Mouse (Mus musculus): ENCODE results near the gene Bbs9. TPM values are rescaled to one million over a fixed set of nuclear protein-coding genes. Genes with fewer than 3 reads are reported as not detected.

The Bbs9 gene
- polyA plus RNA-seq, 1 experiment from 2014 or later: 5.8 TPM

GRCm38 (mm10) chr9:22486211-22486610 lies 10.7 kb downstream of the Bbs9 start:
- Histone ChIP-seq H3K9ac (ENCODE audit: low read length) (no peak overlapping the region), H3K27ac (replicated peaks) (no peak overlapping the region), H3K4me3 (ENCODE audit: low read depth, low read length) (no peak overlapping the region), H3K4me2 (replicated peaks; ENCODE audit: low read depth) (no peak overlapping the region), H3K27me3 (ENCODE audit: control insufficient read depth, insufficient read depth, low read length) (no peaks in the 10 kb centered on the region), H3K36me3 (ENCODE audit: control insufficient read depth, insufficient read depth, low read length) (no peaks in the 10 kb centered on the region), H3K9me3 (ENCODE audit: control insufficient read depth, low read length) (no peaks in the 10 kb centered on the region), H3K4me1 (replicated peaks; ENCODE audit: control insufficient read depth, insufficient read depth) (no peaks in the 10 kb centered on the region)
- no peak for DNase-seq (ENCODE audit: low spot score)
- TF ChIP-seq CTCF (IDR thresholded peaks at IDR 0.05; ENCODE audit: low read depth) (no peak), EP300 (optimal IDR thresholded peaks at IDR 0.05) (no peak)
- no peak for ATAC-seq (ENCODE audit: low FRiP score, low TSS enrichment)
- 80% methylated on average over 7 of the region's 7 CpGs for WGBS

GRCm38 (mm10) chr9:22488963-22489362 lies 13.4 kb downstream of the Bbs9 start:
- no peak for TF ChIP-seq CTCF (IDR thresholded peaks at IDR 0.05; ENCODE audit: low read depth)
- no peak for TF ChIP-seq EP300 (optimal IDR thresholded peaks at IDR 0.05)
- no peaks in the 10 kb centered on the region for H3K4me1 ChIP-seq (replicated peaks; ENCODE audit: control insufficient read depth, insufficient read depth)
- WGBS: 50% methylated on average over 9 of the region's 9 CpGs
- no peak overlapping the region for H3K27ac ChIP-seq (replicated peaks)
- H3K36me3 ChIP-seq (ENCODE audit: control insufficient read depth, insufficient read depth, low read length): no peaks in the 10 kb centered on the region
- no peak for ATAC-seq (ENCODE audit: low FRiP score, low TSS enrichment)
- no peaks in the 10 kb centered on the region for H3K27me3 ChIP-seq (ENCODE audit: control insufficient read depth, insufficient read depth, low read length)
- no peak overlapping the region for H3K4me2 ChIP-seq (replicated peaks; ENCODE audit: low read depth)
- H3K9me3 ChIP-seq (ENCODE audit: control insufficient read depth, low read length): no peaks in the 10 kb centered on the region
- DNase-seq (ENCODE audit: low spot score): peak; percentile 26
- H3K9ac ChIP-seq (ENCODE audit: low read length): no peak overlapping the region
- no peak overlapping the region for H3K4me3 ChIP-seq (ENCODE audit: low read depth, low read length)

GRCm38 (mm10) chr9:22494203-22494807 lies 18.8 kb downstream of the Bbs9 start:
- Histone ChIP-seq H3K4me1 (replicated peaks; ENCODE audit: control insufficient read depth, insufficient read depth) (no peaks in the 10 kb centered on the region), H3K9ac (ENCODE audit: low read length) (no peak overlapping the region), H3K4me3 (ENCODE audit: low read depth, low read length) (no peak overlapping the region), H3K9me3 (ENCODE audit: control insufficient read depth, low read length) (no peaks in the 10 kb centered on the region), H3K27me3 (ENCODE audit: control insufficient read depth, insufficient read depth, low read length) (no peaks in the 10 kb centered on the region), H3K36me3 (ENCODE audit: control insufficient read depth, insufficient read depth, low read length) (no peaks in the 10 kb centered on the region), H3K27ac (replicated peaks) (no peak overlapping the region), H3K4me2 (replicated peaks; ENCODE audit: low read depth) (no peak overlapping the region)
- DNase-seq (ENCODE audit: low spot score) (no peak), ATAC-seq (ENCODE audit: low FRiP score, low TSS enrichment) (no peak)
- TF ChIP-seq EP300 (optimal IDR thresholded peaks at IDR 0.05) (no peak), CTCF (IDR thresholded peaks at IDR 0.05; ENCODE audit: low read depth) (peak; percentile 12; the same call in 1 of the 2 replicates)
- WGBS: 87% methylated on average over 9 of the region's 9 CpGs

- no peaks in the 10 kb centered on the region for H3K4me1 ChIP-seq (replicated peaks; ENCODE audit: control insufficient read depth, insufficient read depth)
- no peak overlapping the region for H3K4me3 ChIP-seq (ENCODE audit: low read depth, low read length)
- 90% methylated on average over 2 of the region's 2 CpGs for WGBS
- no peaks in the 10 kb centered on the region for H3K36me3 ChIP-seq (ENCODE audit: control insufficient read depth, insufficient read depth, low read length)
- H3K4me2 ChIP-seq (replicated peaks; ENCODE audit: low read depth): no peak overlapping the region
- no peaks in the 10 kb centered on the region for H3K9me3 ChIP-seq (ENCODE audit: control insufficient read depth, low read length)
- no peak for DNase-seq (ENCODE audit: low spot score)
- no peak for ATAC-seq (ENCODE audit: low FRiP score, low TSS enrichment)
- H3K27ac ChIP-seq (replicated peaks): no peak overlapping the region
- TF ChIP-seq CTCF (IDR thresholded peaks at IDR 0.05; ENCODE audit: low read depth): peak; percentile 34; the same call in 1 of the 2 replicates
- no peak for TF ChIP-seq EP300 (optimal IDR thresholded peaks at IDR 0.05)
- H3K9ac ChIP-seq (ENCODE audit: low read length): no peak overlapping the region
- H3K27me3 ChIP-seq (ENCODE audit: control insufficient read depth, insufficient read depth, low read length): no peaks in the 10 kb centered on the region
Observed at GRCm38 (mm10) chr9:22495133-22495532, 19.6 kb downstream of the Bbs9 start.

- Histone ChIP-seq H3K4me1 (replicated peaks; ENCODE audit: control insufficient read depth, insufficient read depth) (no peaks in the 10 kb centered on the region), H3K4me2 (replicated peaks; ENCODE audit: low read depth) (no peak overlapping the region), H3K9me3 (ENCODE audit: control insufficient read depth, low read length) (no peaks in the 10 kb centered on the region), H3K9ac (ENCODE audit: low read length) (no peak overlapping the region), H3K27ac (replicated peaks) (no peak overlapping the region), H3K4me3 (ENCODE audit: low read depth, low read length) (no peak overlapping the region), H3K27me3 (ENCODE audit: control insufficient read depth, insufficient read depth, low read length) (no peaks in the 10 kb centered on the region), H3K36me3 (ENCODE audit: control insufficient read depth, insufficient read depth, low read length) (no peaks in the 10 kb centered on the region)
- WGBS: 62% methylated on average over 6 of the region's 6 CpGs
- DNase-seq (ENCODE audit: low spot score): no peak
- no peak for TF ChIP-seq CTCF (IDR thresholded peaks at IDR 0.05; ENCODE audit: low read depth)
- ATAC-seq (ENCODE audit: low FRiP score, low TSS enrichment): no peak
Observed at GRCm38 (mm10) chr9:22497021-22497767, 21.7 kb downstream of the Bbs9 start.

- H3K4me2 ChIP-seq (replicated peaks; ENCODE audit: low read depth): no peak overlapping the region
- no peak for TF ChIP-seq CTCF (IDR thresholded peaks at IDR 0.05; ENCODE audit: low read depth)
- no peak for TF ChIP-seq EP300 (optimal IDR thresholded peaks at IDR 0.05)
- H3K9ac ChIP-seq (ENCODE audit: low read length): no peak overlapping the region
- no peaks in the 10 kb centered on the region for H3K9me3 ChIP-seq (ENCODE audit: control insufficient read depth, low read length)
- no peaks in the 10 kb centered on the region for H3K27me3 ChIP-seq (ENCODE audit: control insufficient read depth, insufficient read depth, low read length)
- H3K36me3 ChIP-seq (ENCODE audit: control insufficient read depth, insufficient read depth, low read length): no peaks in the 10 kb centered on the region
- H3K4me1 ChIP-seq (replicated peaks; ENCODE audit: control insufficient read depth, insufficient read depth): no peaks in the 10 kb centered on the region
- ATAC-seq (ENCODE audit: low FRiP score, low TSS enrichment) (no peak), DNase-seq (ENCODE audit: low spot score) (no peak)
- no peak overlapping the region for H3K27ac ChIP-seq (replicated peaks)
- no peak overlapping the region for H3K4me3 ChIP-seq (ENCODE audit: low read depth, low read length)
- 31% methylated on average over 2 of the region's 2 CpGs for WGBS
Observed at GRCm38 (mm10) chr9:22502972-22503371, 27.5 kb downstream of the Bbs9 start.
